Mouse (Mus musculus): ENCODE data around the gene Dppa4. TPM values are rescaled to one million over a fixed set of nuclear protein-coding genes. Genes with fewer than 3 reads are reported as not detected.
"Not testable (repeated sequence)": the region's sequence is repeated elsewhere in the genome, so short reads cannot be mapped to it uniquely, and the experiment has no call there.

Gene Dppa4
- not detected in 2 replicates for polyA plus RNA-seq (2012; rRNA removed)

GRCm38 (mm10) chr16:48283517-48283916, at the start of gene Dppa4:
Gene Dppa4 (plus strand): TSS chr16:48283733.
- DNase-seq (ENCODE audit: low read depth): no peak

DNA sequence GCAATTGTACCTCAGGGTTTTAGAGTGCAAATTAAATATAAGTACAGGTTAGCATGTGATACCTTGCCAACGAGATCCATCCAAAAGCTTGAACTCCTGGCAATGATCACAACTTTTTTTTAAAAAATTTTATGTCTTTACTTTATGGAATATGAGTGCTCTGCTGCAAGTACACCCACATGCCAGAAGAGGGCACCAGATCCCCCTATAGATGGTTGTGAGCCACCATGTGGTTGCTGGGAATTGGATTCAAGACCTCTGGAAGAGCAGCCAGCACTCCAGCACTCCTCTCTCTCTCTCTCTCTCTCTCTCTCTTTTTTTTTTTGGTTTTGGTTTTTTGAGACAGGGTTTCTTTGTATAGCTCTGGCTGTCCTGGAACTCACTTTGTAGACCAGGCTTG, 48.5 kb upstream of the Dppa4 start:
- no peak for DNase-seq (ENCODE audit: low read depth)

DNA sequence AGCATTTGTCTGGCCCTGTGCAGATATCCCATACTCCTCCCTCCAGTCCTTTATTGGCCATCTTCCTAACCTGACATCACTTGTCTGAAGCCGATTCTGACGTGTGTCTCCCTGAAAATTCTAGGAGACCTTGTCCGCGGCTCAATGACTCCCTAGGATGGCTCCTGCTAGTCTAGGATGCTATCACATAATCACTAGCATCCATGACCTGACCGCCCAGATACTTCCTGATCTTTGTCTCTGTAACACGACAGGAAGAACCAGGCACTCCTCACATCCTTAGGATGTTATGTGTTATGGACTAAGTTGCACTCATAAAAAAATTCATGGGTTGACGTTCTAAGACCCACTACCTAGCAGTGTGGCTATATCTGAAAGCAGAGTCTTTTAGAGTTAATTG, 45.9 kb upstream of the Dppa4 start:
- no peak for DNase-seq (ENCODE audit: low read depth)

- DNase-seq (ENCODE audit: low read depth): no peak
These were observed 36.4 kb upstream of the Dppa4 start for GRCm38 (mm10) chr16:48247044-48247661.

DNA sequence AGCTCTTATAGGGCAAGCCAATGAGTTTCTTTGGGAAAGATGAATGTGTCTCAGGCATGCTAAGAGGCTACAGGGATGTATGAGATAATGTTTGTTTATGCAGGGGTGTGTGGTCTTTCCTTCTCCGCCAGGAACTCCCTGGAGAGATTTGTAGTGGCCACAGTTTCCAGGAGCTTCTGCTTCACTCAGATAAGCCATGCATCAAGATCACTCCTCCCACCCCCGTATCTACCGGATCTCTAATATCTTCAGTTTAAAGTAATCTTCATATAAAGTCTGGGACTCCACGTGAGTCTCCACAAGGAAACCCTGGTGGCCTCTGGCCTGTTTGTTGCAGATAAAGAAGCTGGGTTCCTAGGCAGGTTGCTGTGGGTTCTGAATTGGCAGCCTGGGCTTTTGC, 30.7 kb upstream of the Dppa4 start:
- DNase-seq (ENCODE audit: low read depth): no peak

- no peak for DNase-seq (ENCODE audit: low read depth)
These were observed 28.9 kb upstream of the Dppa4 start for GRCm38 (mm10) chr16:48254584-48254983.

GRCm38 (mm10) chr16:48259519-48259918, 24.0 kb upstream of the Dppa4 start:
- DNase-seq (ENCODE audit: low read depth): no peak

GRCm38 (mm10) chr16:48262901-48263300, 20.6 kb upstream of the Dppa4 start:
- no peak for DNase-seq (ENCODE audit: low read depth)

GRCm38 (mm10) chr16:48265856-48266255, 17.7 kb upstream of the Dppa4 start:
- no peak for DNase-seq (ENCODE audit: low read depth)

DNA sequence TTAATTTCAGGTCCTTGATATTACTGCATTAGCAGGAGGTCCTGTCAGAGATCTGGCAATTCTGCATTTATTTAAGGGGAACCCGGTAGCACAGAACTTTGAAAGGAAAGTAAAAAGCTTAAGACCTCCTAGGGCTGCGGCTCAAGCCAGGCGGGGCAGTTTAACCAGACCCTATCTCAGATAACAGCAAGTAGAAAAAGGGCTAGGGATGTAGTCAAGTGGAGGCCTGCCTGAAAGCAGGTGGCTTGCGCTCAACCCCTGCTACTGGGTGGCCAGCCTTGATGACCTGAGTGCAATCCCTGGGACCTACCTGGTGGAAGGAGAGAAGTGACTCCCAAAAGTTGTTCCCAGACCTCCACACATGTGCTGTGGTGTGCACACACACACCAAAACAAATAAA, 6.6 kb upstream of the Dppa4 start:
- no peak for DNase-seq (ENCODE audit: low read depth)

DNA sequence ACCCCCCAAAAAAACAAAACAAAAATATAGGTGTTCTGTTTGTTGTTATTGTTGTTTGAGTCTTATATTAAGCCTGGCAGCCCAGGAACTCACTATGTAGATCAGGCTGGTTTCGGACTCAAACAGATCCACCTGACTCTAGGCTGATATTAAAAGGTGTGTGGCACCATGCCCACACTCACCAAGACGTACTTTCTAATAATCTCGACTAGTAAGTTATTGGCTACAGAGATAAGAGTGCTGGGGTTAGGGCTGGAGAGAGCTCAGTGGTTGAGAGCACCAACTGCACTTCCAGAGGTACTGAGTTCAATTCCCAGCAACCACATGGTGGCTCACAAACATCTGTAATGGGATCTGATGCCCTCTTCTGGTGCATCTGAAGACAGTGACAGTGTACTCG, 2.6 kb upstream of the Dppa4 start:
- no peak for DNase-seq (ENCODE audit: low read depth)

DNA sequence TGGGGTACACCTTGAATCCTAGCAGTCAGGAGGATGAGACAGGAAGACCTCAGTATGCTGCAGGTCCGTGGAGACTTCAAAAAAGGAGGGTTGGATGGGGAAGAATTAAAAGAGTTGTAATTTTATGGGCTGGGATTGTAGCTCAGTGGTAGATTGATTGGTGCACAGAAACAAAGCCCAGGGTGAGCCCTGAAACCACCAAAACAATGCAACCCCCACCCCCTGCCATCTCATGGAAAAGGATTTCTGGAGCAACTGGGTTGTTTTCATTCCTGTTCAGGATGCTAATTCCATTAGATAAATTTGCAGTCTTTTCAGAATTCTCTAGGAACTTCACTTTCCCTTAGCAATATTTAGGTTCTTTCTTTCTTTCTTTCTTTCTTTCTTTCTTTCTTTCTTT, 732 bp upstream of the Dppa4 start:
- no peak for DNase-seq (ENCODE audit: low read depth)

DNA sequence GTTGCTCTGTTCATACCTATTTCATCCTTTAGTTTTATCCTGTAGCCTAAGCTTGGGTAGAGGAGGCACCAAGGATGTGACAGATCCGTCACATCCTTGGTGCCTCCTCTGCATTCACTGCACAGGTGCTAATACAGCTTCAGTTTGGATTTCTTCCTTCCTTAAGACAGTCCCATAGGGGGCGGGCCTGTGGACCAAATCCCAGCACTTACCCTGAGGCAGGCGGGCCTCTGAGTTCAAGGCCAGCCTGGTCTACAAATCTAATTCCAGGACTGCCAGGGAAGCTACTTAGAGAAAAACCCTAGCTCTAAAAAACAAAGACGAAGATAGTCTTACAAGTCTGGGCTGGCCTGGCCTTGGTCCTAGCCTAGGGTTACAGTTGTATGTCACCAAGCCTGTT, 2.0 kb downstream of the Dppa4 start:
- DNase-seq (ENCODE audit: low read depth): no peak

DNA sequence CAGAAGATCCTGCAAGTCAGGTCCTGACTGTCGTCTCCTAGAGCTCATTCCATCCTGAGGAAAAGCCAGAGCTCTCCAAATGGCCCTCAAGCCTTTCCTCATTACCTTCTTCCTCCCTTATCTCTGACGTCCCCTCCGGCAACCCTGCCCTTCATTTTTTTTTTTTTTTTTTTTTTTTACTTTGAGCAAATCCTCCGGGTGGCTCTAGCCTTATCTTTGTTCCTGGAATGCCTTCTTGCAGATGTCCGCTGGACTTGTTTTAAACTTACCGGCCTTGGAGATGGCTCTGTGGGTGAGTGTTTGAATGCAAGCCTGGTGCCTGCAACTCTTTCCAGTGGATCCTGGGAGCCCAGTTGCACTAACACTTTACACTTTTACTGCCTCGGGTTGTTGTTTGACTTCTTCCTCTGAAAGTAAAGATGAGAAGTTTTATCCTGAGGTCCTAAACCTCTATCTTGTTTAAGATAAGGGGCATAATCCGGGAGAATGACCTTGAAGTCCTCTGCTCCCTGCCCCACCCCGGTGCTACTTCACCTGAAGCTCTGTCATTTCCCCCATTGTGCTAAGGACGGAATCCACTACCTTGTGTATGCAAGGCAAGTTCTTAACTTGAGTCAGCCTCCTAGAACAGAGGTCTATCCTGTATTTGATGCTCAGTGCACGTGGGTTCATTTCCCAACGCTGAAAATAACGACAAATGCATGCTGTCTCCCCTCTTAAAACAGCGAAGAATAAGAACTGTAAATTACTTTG, 14.0 kb downstream of the Dppa4 start:
- DNase-seq (ENCODE audit: low read depth): no peak

DNA sequence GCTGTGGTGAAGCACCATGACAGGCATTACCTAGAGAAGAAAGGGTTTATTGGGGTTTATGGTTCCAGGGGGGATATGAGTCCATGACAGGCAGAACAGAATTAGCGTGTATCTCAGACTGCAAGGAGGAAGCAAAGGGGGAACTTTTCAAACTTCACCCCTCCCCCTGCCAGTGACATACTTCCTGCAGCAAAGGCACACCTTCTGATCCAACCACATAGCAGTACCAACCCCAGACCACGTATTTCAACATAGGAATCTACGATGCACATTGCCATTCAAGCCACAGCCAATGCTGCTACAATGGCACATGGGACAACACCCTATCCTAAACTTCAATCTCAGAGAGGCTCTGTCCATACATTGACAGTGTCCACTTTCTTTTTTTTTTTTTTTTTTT, 16.4 kb downstream of the Dppa4 start:
- no peak for DNase-seq (ENCODE audit: low read depth)

DNA sequence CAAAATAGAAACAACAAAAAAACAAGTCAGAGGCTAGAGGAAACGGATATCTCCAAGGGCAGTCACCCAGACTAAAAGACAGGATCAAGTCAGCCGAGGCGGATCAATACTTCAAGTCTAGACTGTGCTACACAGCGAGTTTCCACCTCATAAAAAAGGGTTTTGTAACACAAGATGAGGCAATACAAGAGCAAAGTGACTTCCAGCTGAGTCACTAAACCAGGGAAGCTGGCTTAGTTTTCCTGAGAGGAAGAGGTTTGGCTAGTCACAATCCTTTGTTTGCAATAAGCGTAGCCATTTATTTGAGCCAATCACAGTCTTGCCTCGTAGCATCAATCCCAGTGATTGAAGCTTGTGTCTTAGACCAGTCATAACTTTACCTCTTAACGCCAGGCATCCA, 20.0 kb downstream of the Dppa4 start, which contains the start of gene Dppa2:
Gene Dppa2 (plus strand): TSS at position 400 of the 400 bp plus-strand sequence.
- DNase-seq (ENCODE audit: low read depth): no peak

GRCm38 (mm10) chr16:48303983-48304382, 20.4 kb downstream of the Dppa4 start:
- DNase-seq (ENCODE audit: low read depth): no peak

- DNase-seq (ENCODE audit: low read depth): not testable (repeated sequence)
These were observed 25.4 kb downstream of the Dppa4 start for GRCm38 (mm10) chr16:48308916-48309315.

DNA sequence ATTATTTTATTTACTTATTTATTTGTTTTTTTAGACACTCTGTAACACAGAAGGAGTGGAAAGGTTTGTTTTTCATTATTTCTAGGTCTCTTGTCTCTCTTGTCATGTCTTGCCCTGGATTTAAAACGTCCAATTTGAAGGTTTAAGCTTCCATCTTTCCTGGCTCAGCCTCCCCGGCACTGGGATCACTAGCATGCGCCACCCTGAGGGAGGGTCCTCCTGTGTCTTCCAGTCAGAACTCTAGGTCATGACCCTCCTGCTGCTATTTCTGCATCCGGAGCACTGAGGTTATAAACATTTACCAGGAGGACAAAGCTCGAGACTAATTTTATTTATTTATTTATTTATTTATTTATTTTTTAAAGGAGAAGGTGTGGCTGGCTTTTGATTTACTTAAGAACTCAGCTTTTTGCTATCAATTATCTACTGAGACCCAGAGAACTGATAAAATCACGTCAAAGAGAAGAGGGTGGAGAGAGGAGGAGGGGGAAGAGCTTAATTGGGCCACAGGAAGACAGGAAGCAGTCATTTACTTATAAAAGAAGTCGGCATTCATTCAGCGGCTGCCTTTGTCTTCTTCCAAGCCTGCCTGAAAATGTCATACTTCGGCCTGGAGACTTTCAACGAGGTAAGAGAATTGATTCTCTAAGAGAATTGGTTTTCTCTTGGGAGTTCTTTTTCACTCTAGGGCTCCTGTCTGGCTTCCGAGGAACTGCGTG, 26.5 kb downstream of the Dppa4 start:
- DNase-seq (ENCODE audit: low read depth): no peak

DNA sequence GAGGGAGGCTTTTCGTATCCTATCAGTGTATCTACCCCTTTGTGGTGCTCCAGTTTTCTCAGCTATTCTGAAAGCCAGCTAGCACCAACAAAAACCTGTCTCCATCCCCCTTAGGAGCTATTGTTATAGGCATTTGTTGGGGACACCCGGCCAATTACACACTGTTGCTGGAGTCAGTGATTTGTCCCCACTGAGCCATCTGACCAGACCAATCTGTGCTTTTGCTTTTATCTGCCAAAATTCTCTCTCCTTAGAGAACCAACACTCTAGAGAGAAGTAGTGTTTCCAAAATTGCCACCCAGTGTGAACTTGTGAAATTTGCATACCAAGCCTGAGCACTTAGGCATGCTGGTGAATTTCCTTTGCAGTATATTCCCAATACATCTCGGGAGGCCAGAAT, 31.8 kb downstream of the Dppa4 start:
- no peak for DNase-seq (ENCODE audit: low read depth)

- no peak for DNase-seq (ENCODE audit: low read depth)
These were observed 37.2 kb downstream of the Dppa4 start for GRCm38 (mm10) chr16:48320781-48321180.

GRCm38 (mm10) chr16:48323133-48323532, 39.6 kb downstream of the Dppa4 start:
- DNase-seq (ENCODE audit: low read depth): no peak
